Mouse (Mus musculus): ENCODE measurements around the gene Zfp758.
"Not testable (repeated sequence)": the region's sequence is repeated elsewhere in the genome, so short reads cannot be mapped to it uniquely, and the experiment has no call there.

Zfp758 gene

GRCm38 (mm10) chr17:22361101-22361781 lies at the start of gene Zfp758, which contains the start of gene Zfp944:
Gene Zfp758 (plus strand): TSS chr17:22361453.
Gene Zfp944 (minus strand): TSS chr17:22361400.
- peak; percentile 49 for DNase-seq

GRCm38 (mm10) chr17:22314219-22314618 lies 47.0 kb upstream of the Zfp758 start:
- not testable (repeated sequence) for DNase-seq

- peak; percentile 92 for DNase-seq
Observed at GRCm38 (mm10) chr17:22314730-22315226, 46.5 kb upstream of the Zfp758 start, which contains the start of gene CT030661.1. Gene CT030661.1 (minus strand): TSS chr17:22314837.

GRCm38 (mm10) chr17:22315247-22315646 lies 46.0 kb upstream of the Zfp758 start:
- not testable (repeated sequence) for DNase-seq

GRCm38 (mm10) chr17:22352794-22353193 lies 8.5 kb upstream of the Zfp758 start:
- no peak for DNase-seq

- no peak for DNase-seq
Observed at GRCm38 (mm10) chr17:22360572-22360971, 681 bp upstream of the Zfp758 start.

GRCm38 (mm10) chr17:22363895-22364294 lies 2.6 kb downstream of the Zfp758 start:
- DNase-seq, result no peak

GRCm38 (mm10) chr17:22410756-22411155 lies 49.5 kb downstream of the Zfp758 start:
- DNase-seq, result no peak

- DNase-seq, result peak; percentile 52
Observed at GRCm38 (mm10) chr17:22417510-22417909, 56.3 kb downstream of the Zfp758 start.

GRCm38 (mm10) chr17:22423952-22424617 lies 62.8 kb downstream of the Zfp758 start, which contains the start of gene Zfp946:
Gene Zfp946 (plus strand): TSS chr17:22424222.
- DNase-seq, result peak; percentile 73

GRCm38 (mm10) chr17:22424636-22425354 lies 63.5 kb downstream of the Zfp758 start:
- DNase-seq, result peak; percentile 14
